Mouse (Mus musculus): ENCODE data around the gene Ttll10. TPM values are rescaled to one million over a fixed set of nuclear protein-coding genes. Genes with fewer than 3 reads are reported as not detected.

Ttll10 gene
- polyA plus RNA-seq (2014; fragmentation: Nextera tagmentation; extraction: Ambion mirVana) = 0.11 TPM in 1 of 2 replicates, not detected in the other

GRCm38 (mm10) chr4:156059261-156059660, at the start of gene Ttll10:
TSS of gene Ttll10 (minus strand) at chr4:156059414.
- Histone ChIP-seq H3K9ac (no peak within 1 kb of the TSS), H3K27me3 (ENCODE audit: control insufficient read depth, insufficient read depth, low read length) (no peaks in the 10 kb centered on the region), H3K4me1 (replicated peaks; ENCODE audit: control insufficient read depth, insufficient read depth, low read length) (peaks cover 8% of the 10 kb centered on the region; the same call in 1 of the 2 replicates), H3K9me3 (ENCODE audit: control insufficient read depth, low read length) (no peaks in the 10 kb centered on the region), H3K27ac (no peak within 1 kb of the TSS), H3K4me3 (replicated peaks; ENCODE audit: low read length) (no peak within 1 kb of the TSS), H3K4me2 (replicated peaks) (no peak within 1 kb of the TSS), H3K36me3 (replicated peaks; ENCODE audit: control insufficient read depth, insufficient read depth) (no peaks in the 10 kb centered on the region)
- no peak for DNase-seq (ENCODE audit: low spot score)
- 46% methylated on average over 5 of the region's 5 CpGs for WGBS
- 0 out of 2 replicates have a peak, but pooled peaks have one; percentile 17 for ATAC-seq (ENCODE audit: low FRiP score)

DNA sequence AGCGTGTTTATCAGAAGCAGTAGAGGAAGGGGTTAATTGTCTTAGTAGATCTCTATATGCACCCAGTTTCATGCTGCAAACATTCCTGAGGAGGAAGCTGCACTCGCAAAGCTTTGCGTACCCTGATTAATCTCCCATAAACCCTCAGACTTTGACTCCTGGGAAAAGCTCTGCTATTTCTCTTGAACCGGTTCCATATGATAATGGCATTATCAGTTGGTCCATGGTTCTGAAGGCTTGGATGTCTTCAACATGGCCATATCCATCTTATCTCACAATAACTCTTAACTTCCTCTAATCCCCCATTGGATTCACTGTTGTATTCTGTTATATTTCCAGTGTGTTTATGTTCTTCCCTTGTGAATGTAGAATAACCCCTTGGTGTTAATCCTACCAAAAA, 44.1 kb upstream of the Ttll10 start:
- DNase-seq (ENCODE audit: low spot score) (no peak), ATAC-seq (ENCODE audit: low FRiP score) (no peak)
- H3K4me3 ChIP-seq (replicated peaks; ENCODE audit: low read length) = no peak overlapping the region
- H3K4me2 ChIP-seq (replicated peaks) = no peak overlapping the region
- H3K27me3 ChIP-seq (ENCODE audit: control insufficient read depth, insufficient read depth, low read length) = no peaks in the 10 kb centered on the region
- no peaks in the 10 kb centered on the region for H3K36me3 ChIP-seq (replicated peaks; ENCODE audit: control insufficient read depth, insufficient read depth)
- no peak overlapping the region for H3K27ac ChIP-seq
- H3K9ac ChIP-seq = no peak overlapping the region
- 80% methylated on average over 4 of the region's 4 CpGs for WGBS
- no peaks in the 10 kb centered on the region for H3K4me1 ChIP-seq (replicated peaks; ENCODE audit: control insufficient read depth, insufficient read depth, low read length)
- H3K9me3 ChIP-seq (ENCODE audit: control insufficient read depth, low read length) = no peaks in the 10 kb centered on the region

- Histone ChIP-seq H3K27me3 (ENCODE audit: control insufficient read depth, insufficient read depth, low read length) (no peaks in the 10 kb centered on the region), H3K9me3 (ENCODE audit: control insufficient read depth, low read length) (no peaks in the 10 kb centered on the region), H3K36me3 (replicated peaks; ENCODE audit: control insufficient read depth, insufficient read depth) (no peaks in the 10 kb centered on the region), H3K4me3 (replicated peaks; ENCODE audit: low read length) (no peak overlapping the region), H3K4me2 (replicated peaks) (no peak overlapping the region), H3K4me1 (replicated peaks; ENCODE audit: control insufficient read depth, insufficient read depth, low read length) (no peaks in the 10 kb centered on the region), H3K9ac (no peak overlapping the region), H3K27ac (no peak overlapping the region)
- 49% methylated on average over 3 of the region's 3 CpGs for WGBS
- ATAC-seq (ENCODE audit: low FRiP score) (no peak), DNase-seq (ENCODE audit: low spot score) (no peak)
These were observed 42.3 kb upstream of the Ttll10 start for GRCm38 (mm10) chr4:156101481-156101903.

GRCm38 (mm10) chr4:156100501-156100900, 41.3 kb upstream of the Ttll10 start:
- Histone ChIP-seq H3K9me3 (ENCODE audit: control insufficient read depth, low read length) (no peaks in the 10 kb centered on the region), H3K9ac (no peak overlapping the region), H3K36me3 (replicated peaks; ENCODE audit: control insufficient read depth, insufficient read depth) (no peaks in the 10 kb centered on the region), H3K27me3 (ENCODE audit: control insufficient read depth, insufficient read depth, low read length) (no peaks in the 10 kb centered on the region), H3K4me1 (replicated peaks; ENCODE audit: control insufficient read depth, insufficient read depth, low read length) (no peaks in the 10 kb centered on the region), H3K4me3 (replicated peaks; ENCODE audit: low read length) (no peak overlapping the region), H3K27ac (no peak overlapping the region), H3K4me2 (replicated peaks) (no peak overlapping the region)
- ATAC-seq (ENCODE audit: low FRiP score) (no peak), DNase-seq (ENCODE audit: low spot score) (no peak)
- 93% methylated on average over 5 of the region's 5 CpGs for WGBS

DNA sequence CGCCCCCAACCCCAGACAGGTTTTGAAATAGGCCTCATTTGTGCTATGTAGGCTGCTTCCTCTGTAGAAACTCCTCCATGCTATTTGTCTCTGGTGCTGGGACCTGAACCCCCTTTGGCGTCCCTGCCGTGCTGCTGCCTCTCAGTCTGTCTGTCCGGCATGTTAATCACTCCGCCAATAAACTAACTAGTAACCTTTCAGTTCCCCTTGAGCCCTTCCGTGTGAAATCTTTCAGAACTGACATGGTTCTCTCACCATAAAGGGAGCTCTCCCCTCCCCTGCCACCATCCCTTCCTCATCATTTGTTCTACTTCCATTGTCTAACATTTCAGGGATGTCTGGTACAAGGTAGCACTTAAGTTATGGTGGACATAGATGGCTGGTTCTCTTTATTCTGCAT, 40.2 kb upstream of the Ttll10 start:
- Histone ChIP-seq H3K36me3 (replicated peaks; ENCODE audit: control insufficient read depth, insufficient read depth) (no peaks in the 10 kb centered on the region), H3K9ac (no peak overlapping the region), H3K27ac (no peak overlapping the region), H3K4me1 (replicated peaks; ENCODE audit: control insufficient read depth, insufficient read depth, low read length) (no peaks in the 10 kb centered on the region), H3K27me3 (ENCODE audit: control insufficient read depth, insufficient read depth, low read length) (no peaks in the 10 kb centered on the region), H3K4me2 (replicated peaks) (no peak overlapping the region), H3K4me3 (replicated peaks; ENCODE audit: low read length) (no peak overlapping the region), H3K9me3 (ENCODE audit: control insufficient read depth, low read length) (no peaks in the 10 kb centered on the region)
- DNase-seq (ENCODE audit: low spot score) (no peak), ATAC-seq (ENCODE audit: low FRiP score) (no peak)
- WGBS = 65% methylated on average over 6 of the region's 6 CpGs

- DNase-seq (ENCODE audit: low spot score) (no peak), ATAC-seq (ENCODE audit: low FRiP score) (no peak)
- Histone ChIP-seq H3K27me3 (ENCODE audit: control insufficient read depth, insufficient read depth, low read length) (no peaks in the 10 kb centered on the region), H3K4me1 (replicated peaks; ENCODE audit: control insufficient read depth, insufficient read depth, low read length) (no peaks in the 10 kb centered on the region), H3K4me2 (replicated peaks) (no peak overlapping the region), H3K27ac (no peak overlapping the region), H3K9me3 (ENCODE audit: control insufficient read depth, low read length) (no peaks in the 10 kb centered on the region), H3K9ac (no peak overlapping the region), H3K36me3 (replicated peaks; ENCODE audit: control insufficient read depth, insufficient read depth) (no peaks in the 10 kb centered on the region), H3K4me3 (replicated peaks; ENCODE audit: low read length) (no peak overlapping the region)
- 78% methylated on average over 9 of the region's 9 CpGs for WGBS
These were observed 38.7 kb upstream of the Ttll10 start for GRCm38 (mm10) chr4:156097770-156098366.

DNA sequence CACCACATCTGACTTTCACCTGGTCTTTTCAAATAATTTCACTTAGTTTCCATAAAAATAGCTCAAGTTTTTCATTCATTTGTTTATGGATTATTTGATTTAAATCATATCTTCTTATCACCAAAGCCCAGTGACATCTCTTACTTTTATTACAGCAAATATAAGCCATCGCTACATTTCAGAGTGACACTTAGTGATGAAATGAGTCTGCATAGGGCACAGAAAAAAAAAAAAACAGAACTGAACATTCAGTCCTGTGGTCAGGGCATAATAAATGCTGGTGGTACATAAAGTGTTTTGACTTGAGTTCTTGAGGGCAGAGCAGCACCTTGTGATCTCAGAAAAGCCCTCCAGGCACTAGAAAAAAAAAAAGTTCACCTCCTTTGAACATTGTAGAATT, 37.0 kb upstream of the Ttll10 start:
- Histone ChIP-seq H3K4me1 (replicated peaks; ENCODE audit: control insufficient read depth, insufficient read depth, low read length) (no peaks in the 10 kb centered on the region), H3K4me3 (replicated peaks; ENCODE audit: low read length) (no peak overlapping the region), H3K9me3 (ENCODE audit: control insufficient read depth, low read length) (no peaks in the 10 kb centered on the region), H3K4me2 (replicated peaks) (no peak overlapping the region), H3K27ac (no peak overlapping the region), H3K9ac (no peak overlapping the region), H3K27me3 (ENCODE audit: control insufficient read depth, insufficient read depth, low read length) (no peaks in the 10 kb centered on the region), H3K36me3 (replicated peaks; ENCODE audit: control insufficient read depth, insufficient read depth) (no peaks in the 10 kb centered on the region)
- DNase-seq (ENCODE audit: low spot score) = no peak
- 95% methylated on average over 1 of the region's 1 CpGs for WGBS
- no peak for ATAC-seq (ENCODE audit: low FRiP score)

- H3K27me3 ChIP-seq (ENCODE audit: control insufficient read depth, insufficient read depth, low read length) = no peaks in the 10 kb centered on the region
- H3K36me3 ChIP-seq (replicated peaks; ENCODE audit: control insufficient read depth, insufficient read depth) = no peaks in the 10 kb centered on the region
- no peaks in the 10 kb centered on the region for H3K9me3 ChIP-seq (ENCODE audit: control insufficient read depth, low read length)
- H3K27ac ChIP-seq = no peak overlapping the region
- WGBS = 86% methylated on average over 5 of the region's 5 CpGs
- H3K4me1 ChIP-seq (replicated peaks; ENCODE audit: control insufficient read depth, insufficient read depth, low read length) = no peaks in the 10 kb centered on the region
- DNase-seq (ENCODE audit: low spot score) (no peak), ATAC-seq (ENCODE audit: low FRiP score) (no peak)
- no peak overlapping the region for H3K4me2 ChIP-seq (replicated peaks)
- H3K4me3 ChIP-seq (replicated peaks; ENCODE audit: low read length) = no peak overlapping the region
- no peak overlapping the region for H3K9ac ChIP-seq
These were observed 34.5 kb upstream of the Ttll10 start for GRCm38 (mm10) chr4:156093758-156094157.

DNA sequence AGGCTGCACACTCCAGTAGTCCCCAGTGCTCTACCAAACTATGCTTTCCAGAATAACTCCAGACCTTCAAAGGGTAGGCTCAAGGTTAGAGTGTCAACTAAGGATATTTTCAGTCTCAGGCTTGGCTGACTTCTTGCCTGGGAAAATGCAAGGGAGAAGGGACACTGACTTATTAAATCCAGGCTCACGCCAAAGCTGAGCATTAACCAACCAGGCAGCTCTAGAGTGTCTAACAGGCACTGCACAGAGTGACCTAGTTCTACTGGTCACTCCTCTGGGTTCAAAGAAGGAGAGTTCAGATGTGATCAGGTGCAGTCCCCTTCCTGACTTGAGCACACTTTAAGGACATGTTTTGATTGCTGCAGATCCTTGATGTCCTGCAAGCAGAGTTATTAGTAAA, 33.6 kb upstream of the Ttll10 start:
- no peaks in the 10 kb centered on the region for H3K4me1 ChIP-seq (replicated peaks; ENCODE audit: control insufficient read depth, insufficient read depth, low read length)
- H3K4me2 ChIP-seq (replicated peaks) = no peak overlapping the region
- ATAC-seq (ENCODE audit: low FRiP score) = no peak
- H3K36me3 ChIP-seq (replicated peaks; ENCODE audit: control insufficient read depth, insufficient read depth) = no peaks in the 10 kb centered on the region
- H3K9me3 ChIP-seq (ENCODE audit: control insufficient read depth, low read length) = no peaks in the 10 kb centered on the region
- H3K4me3 ChIP-seq (replicated peaks; ENCODE audit: low read length) = no peak overlapping the region
- no peak overlapping the region for H3K9ac ChIP-seq
- WGBS = 82% methylated on average over 1 of the region's 1 CpGs
- no peak for DNase-seq (ENCODE audit: low spot score)
- no peaks in the 10 kb centered on the region for H3K27me3 ChIP-seq (ENCODE audit: control insufficient read depth, insufficient read depth, low read length)
- H3K27ac ChIP-seq = no peak overlapping the region

DNA sequence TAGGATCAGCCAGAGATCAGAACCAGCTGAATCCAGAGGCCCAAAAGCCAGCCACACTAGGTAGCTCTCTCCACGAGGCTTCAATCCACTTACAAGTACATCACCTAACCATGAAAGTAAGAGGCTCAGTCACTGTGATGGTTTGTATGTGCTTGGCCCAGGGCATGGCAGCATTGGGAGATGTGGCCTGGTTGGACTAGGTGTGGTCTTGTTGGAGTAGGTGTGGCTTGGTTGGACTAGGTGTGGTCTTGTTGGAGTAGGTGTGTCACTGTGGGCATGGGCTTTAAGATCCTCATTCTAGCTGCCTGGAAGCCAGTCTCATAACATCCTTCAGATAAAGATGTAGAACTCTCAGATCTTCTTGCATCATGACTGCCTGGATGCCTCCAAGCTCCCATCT, 32.0 kb upstream of the Ttll10 start:
- no peaks in the 10 kb centered on the region for H3K27me3 ChIP-seq (ENCODE audit: control insufficient read depth, insufficient read depth, low read length)
- H3K27ac ChIP-seq = no peak overlapping the region
- H3K36me3 ChIP-seq (replicated peaks; ENCODE audit: control insufficient read depth, insufficient read depth) = no peaks in the 10 kb centered on the region
- no peak for ATAC-seq (ENCODE audit: low FRiP score)
- no peaks in the 10 kb centered on the region for H3K4me1 ChIP-seq (replicated peaks; ENCODE audit: control insufficient read depth, insufficient read depth, low read length)
- H3K9me3 ChIP-seq (ENCODE audit: control insufficient read depth, low read length) = no peaks in the 10 kb centered on the region
- whole genome bisulfite sequencing = 57% methylated on average over 1 of the region's 1 CpGs
- no peak for DNase-seq (ENCODE audit: low spot score)
- H3K4me2 ChIP-seq (replicated peaks) = no peak overlapping the region
- H3K9ac ChIP-seq = no peak overlapping the region
- no peak overlapping the region for H3K4me3 ChIP-seq (replicated peaks; ENCODE audit: low read length)

All from hindbrain, embryonic 14.5 days (tissue).